Mouse (Mus musculus) erythroblast, embryonic 14.5 days (primary cell): ENCODE measurements around the gene Ednrb.

ENCODE experiments used
- GATA1 ChIP-seq: IDR thresholded peaks from 2 replicates; pipeline ENCODE4 v1.6.1; 2012; ENCODE audit warnings: low read length, inconsistent platforms, mixed read lengths
- TAL1 ChIP-seq: IDR thresholded peaks from 3 replicates; pipeline ENCODE4 v1.6.1; 2012; ENCODE audit warnings: low read length, inconsistent platforms, mixed read lengths

DNA sequence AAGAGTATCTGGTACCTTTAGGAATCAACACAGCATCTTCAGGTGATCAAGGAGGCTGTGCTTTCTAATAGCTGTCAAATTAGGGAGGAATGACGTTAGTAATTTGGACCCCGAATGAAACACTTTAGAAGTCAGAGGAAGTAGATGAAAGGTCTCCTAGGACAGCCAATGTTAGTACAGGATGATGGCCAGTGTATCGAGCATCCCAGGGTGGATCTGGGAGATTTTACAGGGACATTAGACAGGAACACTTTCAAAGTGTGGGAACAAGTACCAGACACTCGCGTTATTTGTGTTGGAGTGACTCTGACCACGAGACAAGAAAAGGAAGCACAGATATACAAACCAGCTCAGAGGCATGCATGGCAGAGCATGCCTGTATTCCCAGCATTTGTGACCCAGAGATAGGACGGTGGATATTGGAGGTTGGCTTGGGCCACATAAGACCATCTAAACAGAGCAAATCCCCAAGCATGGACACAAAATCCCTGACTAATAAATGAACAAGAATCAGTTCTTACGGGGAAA lies 48.3 kb upstream of the Ednrb start:
- TF ChIP-seq TAL1 (no peak), GATA1 (no peak)
